Mouse (Mus musculus) embryo, embryonic 11 days (tissue): ENCODE data around the gene Krtcap2.

Experiments used
- DNase-seq: peaks from one replicate; pipeline ENCODE4 v3.0.0-alpha.2; 2015

Gene Krtcap2

DNA sequence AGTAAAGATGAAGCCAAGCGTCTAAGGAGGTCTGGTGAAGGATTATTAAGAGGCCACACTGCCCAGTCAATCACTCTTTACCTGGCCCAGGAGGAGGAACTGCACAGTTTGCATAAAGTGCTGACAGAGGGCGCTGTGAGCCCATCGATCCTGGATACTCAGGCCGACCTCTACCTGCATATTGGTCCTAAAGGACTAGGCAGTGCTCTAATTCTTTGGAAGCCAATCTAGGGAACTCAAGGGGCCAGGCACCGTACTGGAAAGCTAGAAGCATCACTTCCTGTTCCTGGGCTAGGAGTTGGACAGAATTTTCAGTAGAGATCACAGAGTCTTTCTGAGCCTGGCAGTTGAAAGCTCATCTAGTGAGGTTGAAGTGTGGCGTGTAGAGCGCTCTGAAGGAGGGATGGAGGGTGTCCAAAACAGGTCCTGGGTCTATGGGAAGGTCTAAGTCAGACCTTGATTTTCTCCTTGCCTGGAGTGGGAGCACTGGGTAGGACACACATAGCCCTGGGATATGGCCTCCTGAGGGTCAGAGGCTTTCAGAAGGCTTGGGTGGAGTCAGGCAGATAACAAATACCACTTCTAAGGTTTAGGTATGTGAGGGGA is 4.8 kb downstream of the Krtcap2 start:
- peak; percentile 80 for DNase-seq

GRCm38 (mm10) chr3:89251365-89251895 is 5.7 kb downstream of the Krtcap2 start:
- DNase-seq, result peak; percentile 74

DNA sequence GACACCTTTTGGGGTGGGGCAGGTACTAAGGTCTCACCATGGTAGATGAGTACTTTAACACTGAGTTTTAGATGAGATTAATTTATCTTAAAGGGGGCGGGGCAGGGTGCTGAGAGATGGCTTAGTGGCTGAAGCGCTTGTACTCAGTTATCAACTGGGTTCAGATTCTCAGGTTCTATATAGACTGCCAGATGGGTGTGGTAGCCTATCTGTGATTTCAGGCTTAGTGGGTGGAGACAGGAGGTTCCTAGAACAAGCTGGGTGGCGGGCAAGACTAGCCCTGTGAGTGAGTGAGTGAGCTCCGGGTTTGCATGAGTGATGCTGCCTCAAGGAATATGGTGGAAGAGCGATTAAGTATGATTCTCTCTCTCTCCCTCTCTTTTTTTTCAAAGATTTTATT is 9.2 kb downstream of the Krtcap2 start:
- no peak for DNase-seq

GRCm38 (mm10) chr3:89256177-89256576 is 10.4 kb downstream of the Krtcap2 start:
- no peak for DNase-seq

DNA sequence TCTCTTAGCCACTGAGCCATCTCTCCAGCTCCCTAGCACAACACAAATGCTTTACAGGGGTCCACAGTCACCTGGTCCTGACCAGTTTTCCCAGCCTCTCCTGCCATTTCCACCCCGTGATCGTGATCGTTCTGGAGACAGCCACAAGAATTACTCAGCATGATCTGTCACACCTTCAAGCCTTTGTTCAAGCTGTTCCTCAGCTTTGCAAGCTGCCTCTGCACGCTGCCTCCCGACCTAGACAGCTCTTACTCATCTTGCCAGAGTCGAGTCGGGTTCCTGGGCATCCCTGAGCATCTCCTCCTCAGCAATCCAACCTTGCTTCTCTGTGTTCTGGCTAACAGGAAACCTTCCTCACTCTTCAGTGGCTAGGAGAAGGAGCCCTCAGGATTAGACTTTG is 13.3 kb downstream of the Krtcap2 start, which contains the start of gene Dpm3:
TSS of gene Dpm3 (plus strand) at position 283 of the 400 bp plus-strand sequence.
- no peak for DNase-seq

- DNase-seq, result no peak
These were observed 14.4 kb downstream of the Krtcap2 start for GRCm38 (mm10) chr3:89260211-89260610.

GRCm38 (mm10) chr3:89262417-89262816 is 16.7 kb downstream of the Krtcap2 start:
- no peak for DNase-seq

DNA sequence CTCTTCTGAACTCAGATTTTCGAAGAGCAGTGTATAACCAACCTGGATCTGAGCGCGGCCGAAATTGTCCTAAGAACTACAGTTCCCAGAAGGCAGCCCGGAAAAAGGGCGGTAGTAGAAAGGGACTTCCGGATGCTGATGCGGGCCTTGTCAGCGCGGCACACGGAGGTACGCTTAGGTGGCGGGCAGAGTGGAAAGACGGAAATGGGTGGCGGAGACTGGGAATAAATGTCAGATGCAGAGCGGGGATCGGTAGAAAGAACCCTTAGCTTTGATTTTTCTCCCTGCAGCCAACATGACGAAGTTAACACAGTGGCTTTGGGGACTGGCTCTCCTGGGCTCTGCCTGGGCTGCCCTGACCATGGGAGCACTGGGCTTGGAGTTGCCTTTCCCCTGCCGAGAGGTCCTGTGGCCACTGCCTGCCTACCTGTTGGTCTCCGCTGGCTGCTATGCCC is 20.7 kb downstream of the Krtcap2 start:
- DNase-seq, result peak; percentile 93

DNA sequence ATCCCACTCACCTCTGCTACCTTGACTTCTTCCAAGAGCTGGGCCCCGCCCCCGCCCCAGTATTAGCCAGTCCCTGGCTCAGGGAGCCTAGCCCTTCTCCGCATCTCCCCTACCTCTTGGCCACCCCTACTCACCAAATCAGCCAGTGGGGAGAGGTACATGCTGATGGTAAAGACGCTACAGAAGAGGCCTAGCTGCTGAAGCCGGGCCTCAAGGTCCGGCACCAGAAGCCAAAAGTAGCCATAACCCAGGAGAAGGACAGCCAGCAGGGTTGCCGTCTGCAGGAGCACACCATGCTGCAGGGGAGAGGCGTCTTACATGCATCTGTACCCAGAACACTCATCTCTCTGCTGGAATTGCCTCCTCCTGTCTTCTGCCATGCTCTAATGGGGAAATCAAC is 23.1 kb downstream of the Krtcap2 start:
- no peak for DNase-seq

- DNase-seq, result peak; percentile 87
These were observed 24.4 kb downstream of the Krtcap2 start, which contains the start of gene Slc50a1 for GRCm38 (mm10) chr3:89270051-89270755. TSS of gene Slc50a1 (minus strand) at chr3:89270570.

DNA sequence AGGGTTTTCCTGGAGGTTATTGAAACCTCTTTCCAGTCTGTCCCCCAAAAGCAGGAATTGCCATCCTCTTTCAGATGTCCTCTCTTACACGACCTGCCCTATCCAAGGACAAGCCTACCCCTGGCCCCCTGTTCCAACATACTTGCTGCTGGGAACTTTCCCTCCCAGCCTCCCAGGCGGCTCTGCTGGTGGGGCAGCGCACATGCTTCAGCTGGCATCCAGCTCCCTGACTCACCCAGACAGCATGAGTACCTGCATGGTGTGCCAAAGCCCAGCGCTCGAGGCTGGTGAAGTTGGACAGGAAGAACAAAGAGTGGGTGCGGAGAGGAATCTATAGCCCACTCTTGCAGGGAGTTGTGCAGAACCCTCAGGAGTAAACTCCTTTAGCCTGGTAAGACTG is 25.1 kb downstream of the Krtcap2 start:
- no peak for DNase-seq

- no peak for DNase-seq
These were observed 26.0 kb downstream of the Krtcap2 start for GRCm38 (mm10) chr3:89271760-89272159.

DNA sequence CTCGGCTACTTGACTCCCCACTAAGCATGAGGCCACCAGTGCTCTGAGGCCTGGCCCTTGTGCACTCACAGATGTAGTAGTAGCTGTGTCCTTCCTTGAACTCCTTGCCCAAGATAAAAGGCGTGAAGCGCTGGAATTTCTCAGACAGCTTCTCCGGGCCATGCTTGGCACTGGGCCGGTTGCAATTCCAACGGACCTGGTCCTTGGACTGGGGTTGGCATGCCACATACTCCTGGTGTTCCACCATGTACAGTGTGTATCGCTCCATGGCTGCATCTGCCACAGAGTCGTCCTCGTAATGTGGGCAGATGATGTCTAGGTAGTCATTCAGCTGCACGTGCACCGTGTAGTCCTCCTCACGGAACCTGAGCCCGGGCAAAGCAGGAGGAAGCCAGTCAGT is 30.3 kb downstream of the Krtcap2 start:
- DNase-seq, result no peak

DNA sequence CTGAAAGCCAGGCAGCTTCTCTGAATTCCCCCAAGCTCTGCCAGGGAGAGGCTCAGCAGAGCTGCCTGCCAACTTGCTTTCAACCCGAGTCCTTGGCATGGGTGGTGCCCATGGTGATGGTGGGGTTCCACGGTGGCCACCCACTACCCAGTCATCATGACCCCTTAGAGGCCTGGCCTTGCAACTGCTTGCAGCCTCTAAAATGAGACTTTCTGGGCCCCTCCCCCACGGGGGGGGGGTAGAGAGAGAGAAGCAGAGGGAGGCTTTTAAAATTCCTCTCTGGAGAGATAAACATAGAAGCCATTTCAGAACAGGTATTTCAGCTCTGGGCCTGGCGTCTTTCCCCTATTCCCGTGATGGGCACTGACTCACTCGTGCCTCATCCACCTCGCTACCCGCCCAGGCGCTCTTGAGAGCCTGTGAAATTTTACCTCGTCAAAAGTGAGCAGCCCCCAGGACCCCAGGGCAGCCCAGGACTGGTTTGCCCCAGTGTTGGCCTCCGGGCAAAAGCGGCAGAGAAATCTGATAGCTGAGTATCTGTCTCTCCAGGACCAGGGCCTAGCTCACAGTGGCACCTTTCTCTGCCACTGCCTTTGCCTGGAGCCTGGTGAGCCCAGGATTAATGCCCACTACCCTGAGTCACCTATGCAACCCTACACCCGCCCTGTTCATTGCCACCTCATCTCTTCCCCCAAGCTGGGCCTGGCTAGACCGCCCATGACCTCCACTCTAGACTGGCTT is 31.7 kb downstream of the Krtcap2 start:
- no peak for DNase-seq

GRCm38 (mm10) chr3:89278107-89278506 is 32.3 kb downstream of the Krtcap2 start:
- no peak for DNase-seq

- no peak for DNase-seq
These were observed 32.9 kb downstream of the Krtcap2 start for GRCm38 (mm10) chr3:89278643-89279042.

GRCm38 (mm10) chr3:89279153-89279890 is 33.6 kb downstream of the Krtcap2 start:
- peak; percentile 88 for DNase-seq

- peak; percentile 53 for DNase-seq
These were observed 34.4 kb downstream of the Krtcap2 start for GRCm38 (mm10) chr3:89280050-89280605.

- DNase-seq, result peak; percentile 70
These were observed 35.1 kb downstream of the Krtcap2 start, which contains the start of gene Efna1 for GRCm38 (mm10) chr3:89280606-89281511. TSS of gene Efna1 (minus strand) at chr3:89281142.

DNA sequence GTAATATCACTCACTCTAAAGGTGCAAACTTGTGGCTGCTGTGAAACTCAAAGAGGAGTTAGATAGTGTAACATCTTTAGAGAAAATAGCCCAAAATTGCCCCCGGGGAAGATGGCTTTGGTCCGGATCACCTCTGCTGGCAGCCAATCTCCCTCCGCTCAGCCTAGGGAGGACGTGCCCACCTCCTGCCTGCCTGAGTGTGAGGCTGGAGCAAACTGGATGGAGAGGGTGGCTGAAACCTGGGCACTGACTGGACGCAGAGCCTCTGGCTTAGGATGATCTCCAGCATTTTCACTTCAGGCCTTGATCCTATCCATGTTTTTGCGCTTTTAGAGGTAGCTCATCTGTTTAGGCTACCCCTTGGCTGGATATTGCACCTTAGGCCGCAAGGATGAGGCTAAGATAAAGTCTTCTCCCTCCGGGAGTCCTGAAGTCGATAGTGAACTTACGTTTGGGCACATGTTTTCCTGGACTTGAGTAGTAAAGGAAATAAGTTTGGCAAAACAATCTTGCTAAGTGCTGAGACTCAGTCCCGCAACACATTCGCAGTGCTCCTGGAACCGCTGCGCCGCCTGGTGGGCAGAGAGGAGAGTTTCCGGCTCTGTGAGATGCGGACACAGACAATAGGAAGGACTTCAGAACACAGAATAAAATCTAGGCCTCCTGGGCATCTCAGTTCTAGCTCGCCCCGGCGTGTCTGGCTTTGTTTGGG is 36.0 kb downstream of the Krtcap2 start:
- peak; percentile 93 for DNase-seq

GRCm38 (mm10) chr3:89282291-89282643 is 36.5 kb downstream of the Krtcap2 start:
- no peak for DNase-seq
